Mouse (Mus musculus): ENCODE data around the gene Oxa1l. TPM values are rescaled to one million over a fixed set of nuclear protein-coding genes. Genes with fewer than 3 reads are reported as not detected.

Gene Oxa1l
- polyA plus RNA-seq, 1 experiment, result 177 TPM

DNA sequence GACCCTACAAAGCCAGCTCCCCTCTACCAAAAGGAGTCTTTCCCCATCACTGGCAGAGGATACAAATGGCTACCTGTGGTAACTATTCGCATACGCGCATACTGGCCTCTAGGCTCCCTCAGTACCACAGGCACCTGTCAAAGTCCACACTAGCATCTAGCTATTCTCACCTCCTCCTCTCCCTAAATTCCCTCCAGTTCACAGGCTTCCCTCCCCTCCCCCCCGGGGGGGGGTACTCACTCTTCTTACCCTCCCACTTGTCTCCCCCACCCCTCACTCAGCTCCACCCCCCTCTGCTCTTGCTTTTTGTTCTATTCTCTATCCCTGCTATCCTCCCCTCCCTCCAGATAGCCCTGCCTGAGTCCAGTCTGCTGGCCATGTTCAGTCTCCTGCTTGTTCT is 20.0 kb downstream of the Oxa1l start:
- Histone ChIP-seq H3K36me3 (ENCODE audit: control insufficient read depth, insufficient read depth, low read length) (no peaks in the 10 kb centered on the region), H3K27ac (ENCODE audit: control insufficient read depth, insufficient read depth, low read length) (no peak overlapping the region), H3K4me3 (ENCODE audit: control insufficient read depth, insufficient read depth, low read length) (no peak overlapping the region), H3K4me1 (replicated peaks; ENCODE audit: control insufficient read depth, insufficient read depth, low read length) (0 out of 2 replicates have a peak, but pooled peaks cover 6% of the 10 kb centered on the region), H3K27me3 (ENCODE audit: control insufficient read depth, insufficient read depth, low read length) (no peaks in the 10 kb centered on the region)
- 89% methylated on average over 4 of the region's 4 CpGs for WGBS
- TF ChIP-seq CTCF (IDR thresholded peaks at IDR 0.05; ENCODE audit: borderline replicate concordance, control insufficient read depth, extremely low read depth, insufficient read depth, low read length, poor library complexity) (no peak), POLR2A (IDR thresholded peaks at IDR 0.05; ENCODE audit: control insufficient read depth, extremely low read depth, insufficient read depth, low read length, poor library complexity) (no peak)
- DNase-seq, result no peak

DNA sequence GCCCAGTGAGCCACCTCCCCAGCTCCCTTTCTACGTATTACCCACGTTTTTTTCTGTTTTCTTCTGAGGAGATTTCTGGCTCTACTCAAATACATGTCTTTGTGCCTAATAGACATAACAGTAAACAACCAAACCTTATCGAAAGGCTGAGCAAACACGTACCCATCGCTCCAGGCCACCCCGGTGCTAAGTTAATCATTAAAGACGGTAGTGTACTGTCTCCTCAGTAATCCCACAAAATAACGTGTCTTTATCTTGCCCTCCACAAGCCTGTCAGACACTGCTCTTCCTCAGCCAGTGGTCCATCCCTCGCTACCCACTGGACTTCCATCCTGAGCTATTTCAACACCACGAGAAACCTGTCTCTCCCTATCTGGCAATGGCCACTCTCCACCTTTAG is 21.2 kb downstream of the Oxa1l start:
- H3K4me3 ChIP-seq (ENCODE audit: control insufficient read depth, insufficient read depth, low read length), result no peak overlapping the region
- H3K4me1 ChIP-seq (replicated peaks; ENCODE audit: control insufficient read depth, insufficient read depth, low read length), result 0 out of 2 replicates have a peak, but pooled peaks cover 6% of the 10 kb centered on the region
- DNase-seq, result no peak
- H3K36me3 ChIP-seq (ENCODE audit: control insufficient read depth, insufficient read depth, low read length), result no peaks in the 10 kb centered on the region
- WGBS, result 98% methylated on average over 10 of the region's 10 CpGs
- H3K27me3 ChIP-seq (ENCODE audit: control insufficient read depth, insufficient read depth, low read length), result no peaks in the 10 kb centered on the region
- no peak overlapping the region for H3K27ac ChIP-seq (ENCODE audit: control insufficient read depth, insufficient read depth, low read length)
- TF ChIP-seq CTCF (IDR thresholded peaks at IDR 0.05; ENCODE audit: borderline replicate concordance, control insufficient read depth, extremely low read depth, insufficient read depth, low read length, poor library complexity) (no peak), POLR2A (IDR thresholded peaks at IDR 0.05; ENCODE audit: control insufficient read depth, extremely low read depth, insufficient read depth, low read length, poor library complexity) (no peak)

DNA sequence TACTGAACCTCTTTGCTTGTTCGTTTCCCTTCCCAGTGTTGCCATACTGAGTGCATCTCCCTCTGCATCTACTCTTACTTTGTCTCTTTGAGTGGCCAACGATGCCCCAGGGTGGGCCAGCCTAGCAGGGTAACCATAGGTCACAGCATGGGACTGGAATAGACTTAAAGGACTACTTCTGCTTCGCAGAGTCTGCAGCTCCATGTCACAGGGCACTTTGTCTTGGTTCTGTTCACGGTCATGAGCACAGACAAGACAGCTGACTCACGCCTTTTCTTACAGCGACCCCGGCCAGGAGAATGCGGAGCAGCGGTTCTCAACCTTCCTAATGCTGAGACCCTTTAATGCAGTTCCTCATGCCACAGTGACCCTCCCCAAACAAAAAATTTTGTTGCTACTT is 22.0 kb downstream of the Oxa1l start:
- Histone ChIP-seq H3K27ac (ENCODE audit: control insufficient read depth, insufficient read depth, low read length) (no peak overlapping the region), H3K36me3 (ENCODE audit: control insufficient read depth, insufficient read depth, low read length) (no peaks in the 10 kb centered on the region), H3K4me1 (replicated peaks; ENCODE audit: control insufficient read depth, insufficient read depth, low read length) (0 out of 2 replicates have a peak, but pooled peaks cover 6% of the 10 kb centered on the region), H3K4me3 (ENCODE audit: control insufficient read depth, insufficient read depth, low read length) (no peak overlapping the region), H3K27me3 (ENCODE audit: control insufficient read depth, insufficient read depth, low read length) (no peaks in the 10 kb centered on the region)
- 82% methylated on average over 9 of the region's 9 CpGs for WGBS
- DNase-seq, result no peak
- TF ChIP-seq CTCF (IDR thresholded peaks at IDR 0.05; ENCODE audit: borderline replicate concordance, control insufficient read depth, extremely low read depth, insufficient read depth, low read length, poor library complexity) (no peak), POLR2A (IDR thresholded peaks at IDR 0.05; ENCODE audit: control insufficient read depth, extremely low read depth, insufficient read depth, low read length, poor library complexity) (no peak)

DNA sequence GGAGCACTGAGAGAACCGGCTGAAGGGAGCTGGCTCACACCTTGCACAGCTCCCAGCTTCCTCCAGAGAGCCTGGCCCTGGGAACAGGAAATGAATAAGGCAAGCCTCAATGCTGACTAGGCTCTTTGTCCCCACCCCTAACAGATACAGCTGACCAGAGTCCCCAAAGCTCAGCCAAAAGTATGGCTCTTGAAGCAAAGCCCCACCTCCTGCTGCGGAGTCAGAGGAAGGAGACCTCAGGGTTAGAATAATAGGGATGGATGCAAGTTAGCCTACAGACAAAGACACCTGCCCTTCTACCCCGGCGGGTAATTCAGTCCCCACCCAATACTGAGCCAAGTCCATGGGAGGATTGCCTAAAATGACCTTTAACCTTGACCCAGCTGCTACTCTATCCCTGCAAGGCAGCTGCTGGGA is 22.7 kb downstream of the Oxa1l start:
- 55% methylated on average over 4 of the region's 4 CpGs for WGBS
- no peak for DNase-seq
- TF ChIP-seq POLR2A (IDR thresholded peaks at IDR 0.05; ENCODE audit: control insufficient read depth, extremely low read depth, insufficient read depth, low read length, poor library complexity) (no peak), CTCF (IDR thresholded peaks at IDR 0.05; ENCODE audit: borderline replicate concordance, control insufficient read depth, extremely low read depth, insufficient read depth, low read length, poor library complexity) (no peak)
- H3K27me3 ChIP-seq (ENCODE audit: control insufficient read depth, insufficient read depth, low read length), result no peaks in the 10 kb centered on the region
- no peak overlapping the region for H3K27ac ChIP-seq (ENCODE audit: control insufficient read depth, insufficient read depth, low read length)
- no peaks in the 10 kb centered on the region for H3K36me3 ChIP-seq (ENCODE audit: control insufficient read depth, insufficient read depth, low read length)
- 0 out of 2 replicates have a peak, but pooled peaks cover 6% of the 10 kb centered on the region for H3K4me1 ChIP-seq (replicated peaks; ENCODE audit: control insufficient read depth, insufficient read depth, low read length)
- H3K4me3 ChIP-seq (ENCODE audit: control insufficient read depth, insufficient read depth, low read length), result no peak overlapping the region

DNA sequence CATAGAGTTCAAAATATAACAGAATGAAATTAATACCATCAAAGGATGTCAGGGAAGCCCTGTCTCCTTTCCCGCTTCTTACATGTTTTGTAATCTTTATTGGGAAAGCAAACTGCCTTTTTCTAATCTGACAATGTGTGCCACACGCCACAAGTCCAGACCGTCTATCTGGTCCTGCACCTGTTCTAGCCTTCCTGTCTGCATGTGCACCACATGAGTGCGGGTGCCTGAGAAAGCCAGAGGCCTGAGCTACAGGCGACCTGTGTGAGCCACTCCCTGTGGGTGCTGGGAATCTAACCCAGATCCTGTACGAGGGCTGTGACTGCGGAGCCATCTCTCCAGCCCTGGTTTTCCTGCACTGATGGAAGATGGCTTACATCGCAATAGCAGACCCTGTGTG is 23.8 kb downstream of the Oxa1l start:
- WGBS, result 87% methylated on average over 8 of the region's 8 CpGs
- no peaks in the 10 kb centered on the region for H3K36me3 ChIP-seq (ENCODE audit: control insufficient read depth, insufficient read depth, low read length)
- TF ChIP-seq CTCF (IDR thresholded peaks at IDR 0.05; ENCODE audit: borderline replicate concordance, control insufficient read depth, extremely low read depth, insufficient read depth, low read length, poor library complexity), result no peak
- TF ChIP-seq POLR2A (IDR thresholded peaks at IDR 0.05; ENCODE audit: control insufficient read depth, extremely low read depth, insufficient read depth, low read length, poor library complexity), result no peak
- no peak overlapping the region for H3K27ac ChIP-seq (ENCODE audit: control insufficient read depth, insufficient read depth, low read length)
- 0 out of 2 replicates have a peak, but pooled peaks cover 6% of the 10 kb centered on the region for H3K4me1 ChIP-seq (replicated peaks; ENCODE audit: control insufficient read depth, insufficient read depth, low read length)
- H3K27me3 ChIP-seq (ENCODE audit: control insufficient read depth, insufficient read depth, low read length), result no peaks in the 10 kb centered on the region
- DNase-seq, result no peak
- no peak overlapping the region for H3K4me3 ChIP-seq (ENCODE audit: control insufficient read depth, insufficient read depth, low read length)

DNA sequence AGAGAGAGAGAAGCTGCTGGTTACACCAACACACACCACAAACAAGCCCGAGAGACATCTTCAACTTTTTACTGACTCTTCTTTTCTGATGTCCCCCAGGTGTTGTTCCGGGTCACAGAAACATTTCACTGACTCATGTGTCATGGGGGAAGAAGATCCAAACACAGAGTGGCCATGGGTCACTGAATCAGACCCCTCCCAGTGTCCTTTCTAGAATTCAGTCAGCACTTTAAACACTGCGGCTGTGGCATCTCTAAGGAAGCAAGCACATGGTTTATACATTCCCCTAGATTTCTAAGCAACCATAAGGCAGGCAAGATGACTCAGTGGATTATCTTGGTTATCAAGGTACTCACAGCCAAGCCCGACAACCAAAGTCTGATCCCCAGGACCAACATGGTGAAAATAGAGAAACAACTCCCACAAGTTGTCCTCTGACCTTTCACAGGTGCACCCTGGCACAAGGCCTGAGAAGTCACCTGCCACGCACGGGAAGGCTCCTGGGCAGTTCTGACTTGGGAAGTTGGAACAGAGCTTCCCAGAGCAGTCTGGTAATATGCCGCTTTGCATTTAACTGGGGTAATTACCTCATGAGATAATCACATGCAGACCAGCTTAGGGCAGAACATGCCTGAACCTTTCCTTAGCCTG is 25.5 kb downstream of the Oxa1l start:
- TF ChIP-seq POLR2A (IDR thresholded peaks at IDR 0.05; ENCODE audit: control insufficient read depth, extremely low read depth, insufficient read depth, low read length, poor library complexity), result no peak
- TF ChIP-seq CTCF (IDR thresholded peaks at IDR 0.05; ENCODE audit: borderline replicate concordance, control insufficient read depth, extremely low read depth, insufficient read depth, low read length, poor library complexity), result no peak
- H3K27me3 ChIP-seq (ENCODE audit: control insufficient read depth, insufficient read depth, low read length), result no peaks in the 10 kb centered on the region
- H3K27ac ChIP-seq (ENCODE audit: control insufficient read depth, insufficient read depth, low read length), result no peak overlapping the region
- 0 out of 2 replicates have a peak, but pooled peaks cover 6% of the 10 kb centered on the region for H3K4me1 ChIP-seq (replicated peaks; ENCODE audit: control insufficient read depth, insufficient read depth, low read length)
- no peak for DNase-seq
- H3K36me3 ChIP-seq (ENCODE audit: control insufficient read depth, insufficient read depth, low read length), result no peaks in the 10 kb centered on the region
- no peak overlapping the region for H3K4me3 ChIP-seq (ENCODE audit: control insufficient read depth, insufficient read depth, low read length)
- WGBS, result 93% methylated on average over 7 of the region's 7 CpGs

All from thymus, adult 2 months (tissue).